Mouse (Mus musculus): ENCODE measurements around the gene Chic2. TPM values are rescaled to one million over a fixed set of nuclear protein-coding genes. Genes with fewer than 3 reads are reported as not detected.
A peak's percentile ranks its signal among the peaks of the same experiment; 100 is the strongest.

The Chic2 gene
- total RNA-seq, 2 experiments from 2014 or later = 14.5 to 15.8 TPM

DNA sequence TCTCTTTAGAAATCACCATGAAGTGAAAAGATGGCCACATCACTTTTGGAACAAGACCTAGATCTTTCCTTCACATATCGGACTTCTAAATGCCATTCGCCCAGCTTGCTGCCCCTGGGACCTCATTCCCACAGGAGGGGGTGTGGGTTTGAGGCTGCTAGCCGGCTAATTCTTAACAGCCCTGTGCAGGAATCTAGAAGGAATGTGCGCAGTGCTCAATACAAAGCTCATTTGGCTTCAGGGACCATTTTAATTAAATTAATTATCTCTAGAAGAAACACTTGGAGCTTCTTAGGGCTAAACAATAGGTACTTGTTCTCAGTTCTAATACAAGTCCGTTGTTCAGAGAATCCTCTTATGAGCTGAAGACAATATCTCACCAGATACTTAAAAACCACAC is 60.5 kb downstream of the Chic2 start:
- H3K27ac ChIP-seq = no peak overlapping the region
- no peak overlapping the region for H3K4me3 ChIP-seq
- intact Hi-C loops (cut with DNase I) = no loop called here
- no peak for DNase-seq
- TF ChIP-seq CTCF (IDR thresholded peaks at IDR 0.05) = no peak

DNA sequence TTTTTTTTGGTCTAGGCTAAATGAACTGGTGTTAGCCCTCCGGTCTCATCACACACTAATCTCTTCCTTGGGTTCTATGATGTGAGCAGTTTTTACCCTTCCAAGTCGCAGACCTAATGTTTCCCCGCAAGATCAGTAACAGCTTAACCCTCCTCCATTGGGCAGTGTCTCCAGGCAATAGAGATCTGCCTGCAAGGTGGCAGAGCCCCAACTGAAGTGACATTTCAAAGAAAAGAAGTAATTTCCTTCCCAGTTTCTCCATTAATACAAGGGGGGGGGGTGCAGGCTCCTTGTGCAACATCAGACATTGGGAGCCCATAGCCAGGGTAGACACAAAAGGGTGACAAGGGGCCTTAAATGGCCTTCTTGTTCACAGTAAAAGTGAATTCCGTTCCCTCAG is 64.0 kb downstream of the Chic2 start:
- DNase-seq = no peak

DNA sequence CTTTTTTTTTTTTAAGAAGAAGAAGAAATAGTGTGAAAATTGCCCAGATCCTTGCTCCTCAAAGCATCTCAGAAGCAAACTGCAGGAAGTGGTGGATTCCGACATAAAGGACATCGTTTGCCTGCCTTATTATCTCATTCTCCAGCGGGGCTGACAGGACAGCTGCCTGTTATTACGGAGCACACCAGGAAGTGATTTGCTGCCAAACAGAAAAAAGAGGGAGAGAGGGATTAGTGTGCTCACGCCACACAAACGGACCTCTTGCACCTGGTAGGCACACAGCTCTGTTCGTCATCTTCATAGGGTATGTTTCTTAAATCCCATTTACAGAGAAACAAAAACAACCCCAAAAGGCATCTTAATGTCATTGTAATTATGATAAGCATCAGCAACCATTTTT is 64.4 kb downstream of the Chic2 start:
- intact Hi-C loops (cut with DNase I) = no loop called here
- Histone ChIP-seq H3K4me3 (no peak overlapping the region), H3K27ac (no peak overlapping the region)
- no peak for TF ChIP-seq CTCF (IDR thresholded peaks at IDR 0.05)
- no peak for DNase-seq

More for the DNA sequence above, 64.0 kb downstream of the Chic2 start:
- H3K27ac ChIP-seq = no peak overlapping the region
- intact Hi-C loops (cut with DNase I) = no loop called here
- TF ChIP-seq CTCF (IDR thresholded peaks at IDR 0.05) = no peak
- no peak overlapping the region for H3K4me3 ChIP-seq

DNA sequence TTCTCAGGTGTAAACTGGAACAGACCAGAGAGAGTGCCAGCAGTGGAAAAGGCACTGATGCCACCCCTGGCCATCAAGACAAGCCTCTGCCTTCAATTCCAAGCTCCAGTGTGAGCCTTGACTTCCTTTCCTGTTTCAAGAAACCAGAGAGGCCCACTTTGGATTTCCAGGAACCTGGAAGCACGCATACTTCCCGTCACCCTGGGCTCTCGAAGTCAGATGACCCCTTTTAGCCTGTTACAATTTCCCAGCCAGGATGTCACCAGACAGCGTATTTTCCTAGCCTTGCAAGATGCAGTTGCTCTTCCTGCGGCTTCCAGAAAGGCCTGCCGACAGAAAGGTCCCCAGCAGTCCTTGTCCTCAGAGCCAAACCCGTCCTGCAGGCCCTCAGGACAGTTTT is 65.0 kb downstream of the Chic2 start:
- no peak overlapping the region for H3K27ac ChIP-seq
- no peak for TF ChIP-seq CTCF (IDR thresholded peaks at IDR 0.05)
- intact Hi-C loops (cut with DNase I) = no loop called here
- no peak for DNase-seq
- no peak overlapping the region for H3K4me3 ChIP-seq

DNA sequence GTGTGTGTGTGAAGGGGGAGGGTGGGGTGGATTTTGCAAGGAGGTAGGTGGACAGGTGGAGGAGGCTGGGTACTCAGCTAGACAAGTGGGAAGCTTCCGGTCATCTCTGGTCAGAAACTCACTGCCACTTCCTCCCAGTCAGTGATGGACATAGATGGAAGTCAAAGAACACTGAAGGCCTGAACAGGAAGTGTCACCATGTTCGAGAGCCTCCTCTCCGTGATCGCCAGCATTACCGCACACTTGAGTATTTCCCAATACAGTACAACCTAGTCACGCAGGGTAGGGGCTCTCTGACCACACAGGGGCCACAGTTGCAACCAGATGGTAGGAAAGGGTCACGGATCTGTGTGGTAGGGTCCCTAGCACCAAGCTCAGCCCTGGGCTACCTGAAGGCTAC is 69.1 kb downstream of the Chic2 start:
- peak overlapping the region; percentile 67 for H3K27ac ChIP-seq
- intact Hi-C loops (cut with DNase I) = no loop called here
- no peak for DNase-seq
- TF ChIP-seq CTCF (IDR thresholded peaks at IDR 0.05) = no peak
- no peak overlapping the region for H3K4me3 ChIP-seq

DNA sequence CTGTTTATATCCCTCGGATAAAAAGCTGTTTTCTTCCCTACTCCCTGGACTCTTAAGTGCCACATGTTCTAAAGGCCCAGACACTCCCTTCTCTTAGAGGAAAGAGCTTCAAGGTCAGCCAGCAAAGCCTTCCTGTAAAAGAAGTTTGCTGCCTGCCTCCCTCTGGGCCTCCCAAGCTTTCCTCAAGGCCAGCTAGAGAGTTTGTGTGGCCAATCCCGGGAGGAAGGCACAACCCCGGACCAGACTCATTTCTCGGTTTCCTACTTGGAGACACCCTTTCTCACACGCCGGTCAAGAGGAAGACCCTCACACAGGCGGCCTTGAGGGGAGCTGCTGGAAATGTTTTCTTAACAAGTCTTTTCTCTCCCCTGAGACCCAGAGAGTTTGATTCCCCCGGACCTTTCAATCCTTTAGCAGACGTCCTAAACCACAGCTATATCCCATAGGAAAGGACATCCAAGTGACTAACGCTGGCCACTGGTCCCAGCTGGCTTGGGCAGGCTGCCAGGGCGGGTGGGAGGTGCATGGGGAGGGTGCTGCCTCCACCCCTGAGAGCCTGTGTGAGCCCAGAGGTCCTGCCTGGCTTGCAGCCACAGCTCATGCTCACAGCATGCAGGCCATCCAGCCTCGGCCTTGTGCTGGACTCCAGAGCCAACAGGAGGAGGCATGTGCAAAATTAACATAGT is 69.7 kb downstream of the Chic2 start:
- H3K4me3 ChIP-seq = peak overlapping the region; percentile 56; the same call in 1 of the 2 replicates
- intact Hi-C loops (cut with DNase I) = loop anchor here (5.0 kb wide), 1 partner anchor 72 kb away; no protein-coding TSS in a partner anchor
- H3K27ac ChIP-seq = peak overlapping the region; percentile 84
- no peak for TF ChIP-seq CTCF (IDR thresholded peaks at IDR 0.05)
- DNase-seq = peak; percentile 90

DNA sequence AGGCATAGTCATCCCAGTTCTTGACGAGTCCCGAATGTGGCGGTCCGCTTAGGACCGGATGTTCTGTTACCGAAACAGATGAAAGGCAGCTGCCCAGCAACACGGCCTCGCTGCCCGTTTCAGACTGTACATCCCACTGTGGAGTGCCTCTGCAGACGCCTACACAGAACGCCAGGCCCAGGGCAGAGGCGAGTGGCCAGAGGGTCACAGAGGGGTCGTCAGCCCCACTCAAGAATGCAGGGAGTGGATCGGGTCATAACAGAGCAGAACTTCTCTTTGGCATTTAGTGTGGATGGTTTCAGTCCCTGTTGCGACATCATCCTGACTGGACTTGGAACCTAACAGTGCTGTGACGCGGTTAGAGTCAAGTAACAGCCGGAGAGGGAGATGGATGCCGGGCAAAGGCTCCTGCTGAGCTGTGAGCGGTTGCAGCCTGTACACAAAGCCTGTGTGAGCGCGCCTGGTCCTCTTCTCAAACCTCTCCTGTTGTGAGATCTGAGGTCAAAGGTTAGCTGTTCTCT is 70.5 kb downstream of the Chic2 start:
- no peak for TF ChIP-seq CTCF (IDR thresholded peaks at IDR 0.05)
- peak overlapping the region; percentile 56 for H3K4me3 ChIP-seq
- peak overlapping the region; percentile 84 for H3K27ac ChIP-seq
- intact Hi-C loops (cut with DNase I) = loop anchor here (5.0 kb wide), 1 partner anchor 73 kb away; no protein-coding TSS in a partner anchor
- DNase-seq = peak; percentile 77

DNA sequence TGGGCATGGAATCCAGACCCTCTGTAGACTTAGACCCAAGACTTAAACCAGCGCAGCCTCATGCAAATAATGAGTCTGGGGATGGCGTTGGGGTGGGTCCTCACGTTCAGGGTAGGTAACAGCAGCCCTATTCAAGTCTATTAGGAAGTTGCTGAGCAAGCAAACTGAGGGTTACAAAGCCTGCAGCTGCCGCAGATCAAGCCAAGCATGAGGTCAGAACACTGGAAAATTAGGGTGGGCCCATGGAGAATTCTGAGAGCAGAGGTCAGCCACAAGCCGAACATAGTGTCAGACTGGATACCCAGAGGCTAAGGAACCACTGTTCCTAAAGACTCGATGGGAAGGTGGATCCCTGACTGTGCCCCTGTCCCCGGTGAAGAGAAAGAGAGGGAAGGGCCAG is 73.2 kb downstream of the Chic2 start:
- intact Hi-C loops (cut with DNase I) = loop anchor here (5.0 kb wide), 1 partner anchor 76 kb away; no protein-coding TSS in a partner anchor
- TF ChIP-seq CTCF (IDR thresholded peaks at IDR 0.05) = no peak
- H3K4me3 ChIP-seq = no peak overlapping the region
- peak; percentile 59 for DNase-seq
- peak overlapping the region; percentile 50; the same call in 1 of the 2 replicates for H3K27ac ChIP-seq

DNA sequence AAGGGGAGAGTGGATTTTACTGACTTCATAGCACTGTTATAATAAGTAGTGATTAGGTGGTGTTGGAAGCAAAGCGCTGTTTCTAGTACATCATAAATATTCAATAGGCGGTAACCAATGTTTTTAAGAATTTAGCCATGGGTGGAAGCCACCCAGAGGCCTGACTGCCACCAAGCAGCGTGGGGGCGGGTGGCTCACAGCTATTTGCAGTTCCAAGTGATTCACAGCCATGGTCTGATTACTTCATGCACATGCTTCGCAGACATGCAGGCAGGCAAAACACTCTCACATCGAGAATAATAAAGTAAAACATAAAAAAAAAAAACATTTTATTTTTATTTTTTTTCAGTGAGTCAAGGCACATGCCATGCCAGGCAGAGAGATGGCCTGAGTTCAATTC is 75.2 kb downstream of the Chic2 start:
- DNase-seq = no peak
- H3K27ac ChIP-seq = no peak overlapping the region
- no peak overlapping the region for H3K4me3 ChIP-seq
- intact Hi-C loops (cut with DNase I) = no loop called here
- TF ChIP-seq CTCF (IDR thresholded peaks at IDR 0.05) = no peak

DNA sequence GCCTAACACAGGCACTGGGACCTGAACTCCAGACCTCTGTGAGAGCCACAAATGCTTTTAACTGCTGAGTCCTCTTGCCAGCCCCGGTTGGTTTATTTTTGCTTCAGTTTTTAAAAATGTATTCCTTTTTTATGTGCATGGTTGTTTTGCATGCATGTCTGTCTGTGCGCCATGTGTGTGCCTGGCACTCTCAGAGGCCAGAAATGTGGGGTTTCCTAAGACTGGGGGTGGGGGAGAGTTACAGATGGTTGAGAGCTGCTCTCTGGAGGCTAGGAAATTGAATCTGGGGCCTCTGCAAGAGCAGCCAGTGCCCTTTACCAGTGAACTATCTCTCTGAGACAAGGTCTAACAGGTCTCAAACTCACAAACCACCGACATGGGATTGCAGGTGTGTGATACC is 76.7 kb downstream of the Chic2 start:
- intact Hi-C loops (cut with DNase I) = no loop called here
- Histone ChIP-seq H3K4me3 (no peak overlapping the region), H3K27ac (no peak overlapping the region)
- no peak for DNase-seq
- no peak for TF ChIP-seq CTCF (IDR thresholded peaks at IDR 0.05)

DNA sequence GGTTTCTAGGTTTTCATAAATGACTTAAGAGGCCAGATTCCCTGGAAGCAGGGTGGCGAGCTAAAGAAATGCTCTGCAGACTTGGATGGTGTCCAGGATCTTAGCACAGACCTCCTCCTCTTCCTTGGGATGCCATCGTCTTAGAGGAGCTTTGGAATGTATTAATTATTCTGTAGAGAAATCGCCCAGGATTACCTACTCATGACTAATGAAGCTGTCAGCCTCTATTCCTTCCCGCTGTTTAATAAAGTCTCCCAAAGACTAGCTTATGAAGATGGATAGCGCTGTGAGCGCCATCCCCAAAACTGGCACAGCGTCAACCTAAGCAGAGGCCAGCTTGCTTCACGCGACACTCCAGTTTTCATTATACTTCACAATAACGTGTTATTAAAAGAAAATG is 77.7 kb downstream of the Chic2 start:
- H3K4me3 ChIP-seq = no peak overlapping the region
- intact Hi-C loops (cut with DNase I) = no loop called here
- H3K27ac ChIP-seq = no peak overlapping the region
- TF ChIP-seq CTCF (IDR thresholded peaks at IDR 0.05) = no peak
- DNase-seq = no peak

DNA sequence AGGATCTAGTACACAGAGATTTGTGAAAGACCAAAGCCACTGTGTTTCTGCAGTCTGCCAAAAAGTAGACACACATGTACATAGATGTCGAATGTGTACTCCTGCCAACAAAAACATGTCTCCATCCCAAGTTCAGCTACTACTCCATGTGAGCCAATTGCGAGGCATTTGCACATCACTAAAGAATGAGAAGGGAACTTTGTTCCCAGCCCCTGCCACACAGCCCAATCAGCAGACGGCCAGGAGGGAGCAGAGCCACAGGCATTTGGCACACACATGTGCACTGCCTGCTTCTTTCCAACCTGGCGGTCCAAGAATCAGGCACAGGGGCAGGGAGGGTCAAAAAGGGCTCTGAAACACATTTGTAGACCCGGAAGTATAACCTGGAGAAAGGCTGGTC is 81.8 kb downstream of the Chic2 start:
- Histone ChIP-seq H3K27ac (no peak overlapping the region), H3K4me3 (no peak overlapping the region)
- intact Hi-C loops (cut with DNase I) = loop anchor here (5.0 kb wide), 1 partner anchor 195 kb away; no protein-coding TSS in a partner anchor
- TF ChIP-seq CTCF (IDR thresholded peaks at IDR 0.05) = no peak
- DNase-seq = peak; percentile 30

DNA sequence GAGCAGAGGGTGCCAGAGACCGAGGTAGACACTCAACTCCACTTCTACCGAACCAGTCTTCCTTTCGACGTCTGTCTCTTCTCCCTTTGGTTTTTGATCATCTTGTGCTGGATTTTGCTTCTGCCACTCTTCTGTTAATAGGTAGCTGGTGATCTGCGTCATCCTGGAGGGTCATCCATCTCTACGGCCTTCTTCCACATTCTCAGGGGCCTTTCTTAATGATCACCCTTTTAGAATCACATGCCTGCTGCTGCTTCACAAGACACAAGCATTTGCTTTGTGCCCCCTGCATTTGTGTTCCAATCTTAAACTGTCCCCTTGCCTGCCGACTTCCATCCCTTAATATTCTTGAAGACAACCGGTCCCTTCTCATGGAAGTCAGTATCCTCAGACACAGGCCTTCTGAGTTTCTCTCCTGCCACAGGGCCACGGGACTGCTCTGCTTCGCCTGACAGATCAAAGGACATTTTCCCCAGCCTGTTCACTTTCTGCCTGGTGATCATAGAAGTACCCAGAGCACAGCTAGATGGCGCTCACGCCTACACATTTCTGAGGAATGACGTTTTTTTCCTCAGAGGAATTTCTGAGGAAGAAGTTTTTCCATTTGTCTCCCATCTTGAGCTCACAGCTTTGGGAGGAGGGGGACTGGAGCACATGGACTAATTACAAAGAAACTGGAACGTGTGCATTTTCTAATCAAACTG is 83.6 kb downstream of the Chic2 start:
- intact Hi-C loops (cut with DNase I) = loop anchor here (1.0 to 5.0 kb wide), 2 partner anchors 182 to 196 kb away; no protein-coding TSS in a partner anchor

More for the DNA sequence above, 83.6 kb downstream of the Chic2 start:
- Histone ChIP-seq H3K27ac (no peak overlapping the region), H3K4me3 (no peak overlapping the region)
- peak; percentile 69 for DNase-seq
- peak; percentile 80 for TF ChIP-seq CTCF (IDR thresholded peaks at IDR 0.05)
